Mouse (Mus musculus): Measurements from ENCODE around the gene Lmntd1.

Lmntd1 gene

DNA sequence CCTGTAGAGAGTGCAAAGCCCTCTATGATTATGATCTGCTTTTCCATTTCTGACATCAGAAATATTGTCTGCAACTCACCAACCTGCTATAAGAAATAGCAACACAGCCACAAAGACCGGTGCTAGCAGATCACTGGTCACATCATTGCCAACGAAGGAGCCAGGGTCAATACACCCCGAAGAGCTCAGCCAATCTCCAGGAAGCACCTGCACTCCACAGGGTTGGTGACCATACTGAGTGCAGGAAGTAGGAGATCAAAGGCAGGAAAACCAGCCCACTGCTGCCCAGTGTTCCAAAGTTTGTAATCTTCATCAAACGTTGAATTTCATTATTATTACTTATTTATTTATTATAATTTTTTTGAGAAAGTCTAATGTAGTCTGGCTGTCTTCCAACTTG is 9.5 kb downstream of the Lmntd1 start:
- DNase-seq (ENCODE audit: low spot score in 2 of 2): no peak

DNA sequence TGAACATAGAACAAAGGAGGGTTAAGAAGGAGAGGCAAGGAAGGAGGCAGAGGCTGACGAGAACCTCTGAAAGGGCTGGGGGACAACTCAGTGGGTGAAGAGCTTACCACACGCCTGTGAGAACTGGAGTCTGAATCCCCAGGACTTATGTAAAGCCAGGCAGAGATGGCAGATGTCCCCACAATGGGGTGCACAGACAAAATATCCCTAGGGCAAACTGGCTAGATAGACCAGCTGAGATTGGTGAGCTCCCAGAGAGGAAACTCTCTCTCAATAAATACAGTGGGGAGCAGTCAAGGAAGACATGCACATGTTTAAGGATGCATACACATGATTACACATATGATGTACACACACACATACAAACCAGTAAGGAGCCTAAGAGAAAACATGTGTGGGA is 10.0 kb downstream of the Lmntd1 start:
- DNase-seq (ENCODE audit: low spot score in 2 of 2): no peak

DNA sequence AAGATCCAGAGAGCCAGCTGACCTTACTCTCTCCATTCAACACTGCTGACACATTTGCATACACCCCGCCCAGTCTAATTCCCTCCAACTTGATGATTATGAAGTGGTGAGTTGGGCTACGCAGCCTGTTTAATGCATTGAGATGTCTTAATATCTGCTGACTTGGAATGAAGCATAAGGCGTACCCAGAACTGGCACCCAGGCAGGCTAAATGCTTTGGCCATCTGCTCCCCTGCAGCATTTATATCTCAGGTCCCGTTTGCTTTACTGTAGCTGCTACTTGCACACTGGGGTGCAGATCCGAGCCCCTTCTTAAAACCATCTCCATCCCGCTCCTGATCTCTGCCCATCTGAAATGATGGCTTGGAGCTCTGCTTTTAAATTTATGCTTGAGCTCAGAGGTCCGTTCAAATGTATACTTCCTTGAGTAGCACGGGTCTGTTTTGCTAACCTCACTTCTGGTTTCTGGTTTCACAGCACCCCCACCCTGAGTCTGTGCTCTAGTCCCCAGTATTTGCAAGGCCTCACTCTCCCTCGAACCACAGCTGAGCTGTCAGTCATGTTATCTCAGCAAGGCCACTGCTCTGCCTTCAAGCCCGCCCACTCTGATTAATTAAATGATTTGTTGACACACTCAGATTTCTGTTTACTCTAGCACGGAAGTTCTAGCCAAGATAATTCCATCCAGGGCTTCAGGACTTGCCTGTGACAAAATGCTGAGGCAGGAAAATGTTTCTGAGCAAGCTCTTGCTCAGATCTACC is 15.1 kb downstream of the Lmntd1 start:
- DNase-seq (ENCODE audit: low spot score in 2 of 2): no peak

DNA sequence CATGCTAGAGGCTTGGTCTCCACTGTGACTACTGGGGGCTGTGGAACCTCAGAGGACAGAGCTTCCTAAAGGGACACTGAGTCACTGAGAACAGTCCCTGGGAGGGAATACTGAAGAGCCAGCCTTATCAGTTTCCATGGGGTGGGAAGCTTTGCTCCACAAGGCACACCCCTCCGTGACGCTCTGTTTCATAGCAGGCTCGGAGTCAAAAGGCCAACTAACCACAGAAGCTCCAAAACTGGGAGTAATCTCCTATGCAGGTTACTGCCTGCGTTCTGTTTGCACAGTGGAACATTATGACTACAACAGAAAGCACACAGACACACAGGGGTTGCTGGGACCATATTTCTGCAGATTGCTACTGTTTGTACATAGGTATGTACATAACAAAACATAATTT is 18.2 kb downstream of the Lmntd1 start:
- DNase-seq (ENCODE audit: low spot score in 2 of 2): no peak

DNA sequence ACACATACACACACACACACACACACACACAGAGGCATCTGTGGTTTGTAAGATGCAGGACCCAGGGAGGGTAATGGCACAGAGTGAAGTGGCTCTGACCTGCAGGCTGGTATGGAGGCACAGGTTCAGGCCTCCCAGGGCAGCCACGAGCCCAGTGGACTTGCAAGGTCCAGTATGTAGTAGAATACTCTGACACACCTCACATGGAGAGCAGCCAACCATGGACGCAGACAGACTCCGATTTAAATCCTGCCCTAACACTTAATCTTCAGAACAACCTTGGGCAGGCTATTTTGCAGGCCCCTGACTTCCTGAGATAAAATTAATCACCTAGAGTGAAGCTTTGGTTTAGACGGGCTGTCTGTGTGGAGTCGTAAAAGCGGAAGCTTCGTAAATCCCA is 20.1 kb downstream of the Lmntd1 start:
- DNase-seq (ENCODE audit: low spot score in 2 of 2): no peak

DNA sequence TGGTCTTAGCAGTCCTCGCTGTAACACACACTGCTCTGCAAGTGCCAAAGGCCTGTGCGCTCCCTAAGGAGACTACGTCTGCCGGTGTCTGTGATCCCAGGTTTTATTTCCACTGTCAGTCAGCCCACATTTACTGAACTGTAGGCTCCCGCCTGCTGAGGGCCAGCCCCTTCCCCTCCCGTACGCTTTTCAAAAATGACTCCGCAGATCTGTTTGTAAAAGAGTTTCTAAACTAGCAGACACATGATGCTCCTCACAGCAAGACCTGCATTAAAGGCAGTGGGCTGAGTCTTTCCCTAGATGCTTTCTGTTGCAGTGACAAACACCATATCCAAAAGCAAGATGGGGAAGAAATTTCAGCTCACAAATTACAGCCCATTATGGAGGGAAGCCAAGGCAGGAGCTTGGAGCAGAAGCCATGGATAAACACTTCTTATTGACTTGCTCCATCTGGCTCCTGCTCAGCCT is 21.6 kb downstream of the Lmntd1 start:
- DNase-seq (ENCODE audit: low spot score in 2 of 2): no peak

DNA sequence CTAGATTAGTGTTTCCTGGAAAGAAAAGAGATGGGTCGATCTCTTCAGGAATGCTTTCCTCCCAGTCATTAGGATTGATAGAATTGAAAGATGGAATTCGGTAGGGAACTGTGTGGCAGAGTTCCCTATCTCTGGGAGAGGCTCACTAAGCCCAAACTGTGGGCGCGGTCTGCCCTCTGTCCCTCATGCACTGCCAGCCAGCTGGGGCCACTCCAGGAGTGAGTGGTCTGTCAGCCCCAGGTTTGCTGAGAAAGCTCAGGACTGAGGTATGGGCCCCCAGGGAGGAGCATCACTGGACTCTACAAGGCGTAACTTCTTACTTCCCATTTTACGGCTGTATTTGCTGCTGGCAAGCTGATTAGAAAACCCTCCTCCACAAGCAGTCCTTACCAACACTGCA is 22.1 kb downstream of the Lmntd1 start:
- DNase-seq (ENCODE audit: low spot score in 2 of 2): no peak

DNA sequence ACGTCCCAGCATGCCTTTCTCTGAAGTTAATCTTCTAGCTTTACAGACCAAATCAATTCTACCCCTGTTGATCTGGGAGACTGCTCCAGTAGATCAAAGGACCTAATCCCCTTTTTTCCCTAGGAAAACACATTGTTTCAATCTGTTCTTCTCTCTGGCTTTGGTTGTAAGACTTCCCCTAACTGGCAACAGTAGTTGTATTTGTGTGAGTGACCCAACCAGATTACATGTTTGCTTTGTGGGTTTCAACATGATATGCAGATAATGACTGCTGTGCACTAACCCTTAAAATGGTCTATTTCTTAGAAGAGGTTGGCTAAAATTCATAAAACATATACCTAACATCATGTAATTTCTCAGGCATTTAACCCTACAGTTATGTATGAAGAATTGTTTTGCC is 22.5 kb downstream of the Lmntd1 start:
- no peak for DNase-seq (ENCODE audit: low spot score in 2 of 2)

DNA sequence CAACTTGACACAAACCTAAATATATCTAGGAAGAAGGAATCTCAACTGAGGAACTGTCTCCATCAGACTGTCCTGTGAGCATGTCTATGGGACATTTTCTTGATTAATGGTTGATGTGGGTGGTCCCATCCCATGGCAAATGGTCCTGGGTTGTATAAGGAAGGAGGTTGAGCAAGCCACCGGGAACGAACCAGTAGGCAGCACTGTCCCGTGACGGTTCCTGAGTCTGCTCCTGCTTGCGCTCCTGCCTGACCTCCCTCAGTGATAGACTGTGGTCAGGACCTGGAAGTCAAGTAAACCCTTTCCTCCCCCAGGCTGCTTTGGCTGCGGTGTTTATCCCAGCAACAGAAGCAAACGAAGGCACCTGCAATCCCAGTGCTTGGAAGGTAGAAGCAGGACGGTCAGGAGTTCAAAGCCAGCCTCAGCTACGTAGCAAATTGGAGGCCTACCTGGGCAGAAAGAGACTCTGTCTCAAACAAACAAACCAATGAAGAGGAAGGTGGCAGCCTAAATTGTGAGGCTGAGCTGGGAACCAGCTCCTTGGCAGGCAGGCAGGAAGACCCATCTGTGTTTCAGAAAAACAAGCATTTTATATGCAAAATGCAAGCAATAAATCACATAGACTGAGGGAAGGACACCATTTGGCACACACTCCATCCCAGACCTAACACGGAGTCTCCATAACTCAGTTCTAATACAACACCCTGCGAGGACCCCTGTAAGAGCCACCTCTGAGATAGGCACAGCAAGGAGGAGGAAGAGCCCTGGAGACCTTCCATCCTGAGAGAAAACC is 23.4 kb downstream of the Lmntd1 start:
- no peak for DNase-seq (ENCODE audit: low spot score in 2 of 2)

DNA sequence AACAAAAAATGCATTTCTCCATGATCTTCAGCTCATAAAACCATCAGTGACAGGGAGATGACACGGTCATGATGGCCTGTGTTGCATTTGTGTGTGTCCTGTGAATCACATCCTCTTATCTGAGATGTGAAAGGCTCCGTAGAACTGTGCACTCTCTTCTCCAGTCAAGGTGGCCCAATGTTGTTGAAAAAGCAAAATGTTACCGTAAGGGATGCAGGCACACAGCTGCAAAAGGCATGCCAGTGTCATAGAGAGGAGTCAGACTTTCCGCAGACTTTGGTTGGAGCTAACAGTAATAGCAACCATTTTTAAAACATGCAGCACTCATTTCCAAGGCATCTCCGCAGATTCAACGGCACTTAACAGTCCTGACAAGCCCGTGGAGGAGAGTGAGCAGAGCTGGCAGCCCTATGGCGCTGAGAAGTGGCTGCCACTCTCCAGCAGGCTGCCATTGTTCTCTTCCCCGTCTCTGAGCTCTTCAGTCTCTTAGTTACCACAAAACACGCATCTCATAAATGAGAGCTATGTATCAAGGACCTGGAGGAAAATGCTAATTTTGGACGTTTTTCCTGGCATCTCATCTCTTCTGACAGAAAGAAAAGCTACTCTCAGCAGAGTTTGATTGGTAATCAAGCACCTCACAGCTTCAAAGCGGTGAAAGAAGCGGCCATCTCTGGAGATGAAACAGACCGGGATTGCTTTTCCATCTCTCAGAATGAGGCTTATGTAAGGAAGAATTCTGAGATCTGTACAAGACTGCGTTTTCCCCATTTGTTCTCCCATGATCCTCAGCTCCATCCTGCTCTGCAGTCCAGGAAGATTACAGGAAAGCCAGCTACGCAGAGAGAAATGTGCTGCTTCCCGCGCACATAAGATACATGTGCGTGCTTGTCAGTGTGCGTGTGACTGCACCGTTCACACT is 28.8 kb downstream of the Lmntd1 start:
- no peak for DNase-seq (ENCODE audit: low spot score in 2 of 2)

DNA sequence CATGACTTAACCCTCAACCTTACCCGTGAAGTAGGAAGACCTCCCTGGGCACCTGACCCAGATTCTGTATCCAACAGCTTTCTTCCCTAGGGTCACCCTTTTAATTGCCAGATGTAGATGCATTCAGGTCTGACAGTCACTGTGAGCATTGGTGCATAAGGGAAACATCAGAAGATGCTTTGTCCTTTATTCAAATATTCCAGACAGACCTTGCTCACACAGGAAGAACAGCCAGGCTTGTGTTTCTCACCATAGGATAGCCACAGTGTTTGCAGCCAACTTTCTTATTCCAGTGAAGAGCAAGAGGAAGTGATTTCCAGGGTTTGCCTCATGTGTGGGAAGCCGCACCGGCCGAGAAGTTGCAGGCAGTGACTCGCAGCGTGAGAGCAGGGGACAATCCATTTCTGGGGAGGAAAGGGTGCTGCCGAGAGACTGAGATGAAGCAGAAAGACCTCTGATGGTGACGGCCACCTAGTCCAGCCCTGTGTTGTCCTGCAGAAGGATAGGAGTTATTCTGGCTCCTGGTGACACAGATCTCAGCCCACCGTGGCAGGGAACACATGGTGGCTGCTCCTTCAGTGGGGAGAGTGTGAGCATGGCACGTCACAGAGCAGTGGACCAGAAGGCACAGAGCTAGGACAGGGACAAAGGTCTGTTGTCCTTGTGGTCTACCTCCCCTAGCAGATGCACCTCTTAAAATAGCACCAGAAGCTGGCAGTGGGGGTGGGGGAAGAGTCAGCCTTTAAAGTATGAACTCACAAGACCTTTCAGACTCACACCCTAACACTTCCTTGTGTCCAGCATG is 32.6 kb downstream of the Lmntd1 start:
- DNase-seq (ENCODE audit: low spot score in 2 of 2): no peak

DNA sequence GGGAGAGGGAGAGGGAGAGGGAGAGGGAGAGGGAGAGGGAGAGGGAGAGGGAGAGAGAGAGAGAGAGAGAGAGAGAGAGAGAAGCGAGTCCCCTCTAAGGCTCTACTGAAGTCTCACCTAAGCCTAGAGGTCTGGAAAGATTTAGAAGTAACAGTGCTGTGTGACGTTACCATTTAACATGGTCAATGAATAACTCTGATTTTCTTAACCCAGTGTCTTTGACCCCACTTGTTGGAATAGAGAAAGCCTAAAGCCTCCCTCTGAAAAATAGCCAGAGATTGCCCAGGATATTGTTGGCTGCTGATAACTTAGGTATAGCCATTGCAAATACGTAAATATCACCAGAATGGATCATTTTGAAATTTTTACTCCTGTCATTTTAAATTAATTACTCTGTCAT is 34.4 kb downstream of the Lmntd1 start:
- no peak for DNase-seq (ENCODE audit: low spot score in 2 of 2)

DNA sequence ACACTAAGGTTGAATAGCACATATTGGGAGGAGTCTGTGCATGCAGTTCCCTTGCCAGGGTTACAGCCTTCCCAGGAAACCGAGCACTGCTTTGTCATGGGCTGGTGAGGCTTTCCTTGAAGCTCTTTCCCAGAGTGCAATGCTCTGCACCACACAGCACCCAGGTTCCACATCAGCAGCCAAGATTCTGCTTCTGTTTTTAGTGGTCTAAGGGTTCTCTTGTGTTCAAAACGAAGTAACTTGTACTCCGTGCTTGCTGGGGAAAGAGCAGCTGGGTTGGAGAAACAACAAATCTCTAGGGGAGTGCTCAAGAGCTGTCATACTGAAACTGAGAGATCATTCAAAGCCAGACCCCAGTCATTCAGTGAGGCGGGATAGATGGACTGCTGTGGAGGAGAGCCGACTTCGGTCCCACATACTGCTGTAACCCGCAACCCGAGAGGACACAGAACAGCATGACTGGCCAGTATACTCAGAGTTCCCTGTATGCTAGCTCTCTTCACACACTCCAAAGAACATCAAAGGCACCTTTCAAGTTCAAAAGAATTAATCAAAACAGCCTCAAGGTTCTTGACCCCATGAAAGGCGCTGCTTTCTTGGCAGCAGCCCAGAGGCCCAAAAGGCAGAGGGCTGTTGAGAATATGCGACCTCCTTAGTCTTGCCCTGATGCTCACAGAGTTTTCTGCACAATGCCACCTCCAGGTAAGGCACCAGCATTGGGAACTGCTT is 35.5 kb downstream of the Lmntd1 start:
- DNase-seq (ENCODE audit: low spot score in 2 of 2): no peak

DNA sequence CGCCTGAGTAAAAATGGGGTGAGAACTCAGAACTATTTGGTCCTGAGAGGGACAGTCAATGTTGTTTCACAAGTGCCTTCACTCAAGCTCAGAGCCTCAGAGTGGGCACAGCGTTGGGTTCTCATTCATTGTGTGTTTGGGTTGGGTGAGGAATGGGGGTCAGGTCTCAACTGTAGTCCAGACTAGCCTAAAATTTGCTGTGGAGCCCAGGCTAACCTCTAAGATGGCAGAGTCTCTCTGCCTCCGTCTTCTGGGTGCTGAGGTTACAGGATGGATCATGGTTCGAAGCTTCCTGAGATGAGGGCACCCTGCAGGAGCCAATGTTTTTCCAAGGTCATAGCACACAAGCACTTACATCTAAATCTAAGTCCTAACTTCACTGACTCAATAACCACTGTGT is 37.4 kb downstream of the Lmntd1 start:
- no peak for DNase-seq (ENCODE audit: low spot score in 2 of 2)

DNA sequence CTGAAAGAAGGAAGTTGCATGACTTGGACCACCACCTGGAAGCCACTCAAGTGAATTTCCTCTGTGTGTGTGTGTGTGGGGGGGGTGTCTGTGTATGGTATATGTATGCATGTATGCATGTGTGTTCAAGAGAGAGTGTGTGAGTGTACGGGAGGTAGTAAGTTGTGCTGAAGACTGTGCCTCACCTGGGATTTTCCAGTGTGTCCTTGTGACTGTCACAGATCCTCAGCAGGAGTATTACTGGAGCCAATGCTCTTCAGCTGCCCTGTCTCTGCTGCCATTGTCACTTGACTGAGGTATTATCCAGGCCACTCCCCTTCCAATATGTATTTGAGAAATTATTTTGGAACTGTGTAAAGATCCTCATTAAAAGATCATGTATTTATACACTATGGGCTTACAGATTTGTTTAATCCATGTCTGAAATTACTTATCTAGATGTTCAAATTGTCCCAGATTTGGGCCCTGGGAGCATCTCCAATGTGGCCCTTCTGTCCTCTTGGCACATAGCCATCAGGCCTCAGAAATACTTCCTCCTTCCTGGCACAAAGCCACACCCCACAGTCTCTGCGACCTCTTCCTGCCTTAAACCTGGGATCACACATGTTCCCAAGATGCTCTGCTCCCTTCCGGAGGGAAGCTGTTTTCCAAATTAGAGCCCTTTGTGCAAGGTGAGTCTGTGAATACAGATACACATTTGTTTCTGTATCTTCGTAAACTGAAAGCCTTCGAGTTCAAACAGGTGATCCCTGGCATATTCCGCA is 40.7 kb downstream of the Lmntd1 start:
- DNase-seq (ENCODE audit: low spot score in 2 of 2): no peak

DNA sequence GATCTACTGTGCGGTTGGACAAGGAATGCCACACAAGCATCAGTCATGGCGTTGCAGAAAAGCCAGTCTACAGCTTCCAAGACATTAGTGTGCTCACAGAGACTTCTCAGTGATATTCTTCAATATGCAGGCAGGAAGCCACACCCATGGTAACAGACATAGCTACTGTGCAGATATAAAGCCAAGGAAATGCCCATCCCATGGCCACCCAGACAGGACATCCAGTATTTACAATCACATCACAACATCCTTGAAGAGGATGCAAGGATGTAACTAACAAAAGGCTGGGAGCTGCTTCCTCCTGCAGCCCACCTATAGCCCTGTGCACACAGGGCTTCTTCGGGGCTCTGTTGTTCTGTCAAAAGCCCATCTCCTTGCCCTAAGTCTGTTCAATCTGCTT is 45.4 kb downstream of the Lmntd1 start:
- no peak for DNase-seq (ENCODE audit: low spot score in 2 of 2)

DNA sequence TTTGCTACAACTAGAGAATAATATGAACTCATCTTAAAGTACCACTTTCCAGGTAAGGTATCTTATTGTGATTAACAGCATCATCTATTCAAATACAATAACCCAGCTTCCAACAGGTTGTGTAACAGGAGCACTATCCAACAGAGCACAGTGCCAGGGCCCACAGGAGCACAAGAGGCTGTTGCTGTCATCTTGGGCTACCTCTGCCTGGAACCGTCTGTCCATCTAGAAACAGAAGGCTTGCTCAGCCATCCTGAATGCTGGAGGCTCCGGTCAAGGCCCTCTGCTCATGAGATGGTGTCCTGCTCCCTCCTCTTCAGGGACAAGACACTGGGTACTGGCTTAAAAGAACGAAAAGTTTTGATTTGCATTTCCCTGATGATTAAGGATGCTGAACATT is 46.3 kb downstream of the Lmntd1 start:
- no peak for DNase-seq (ENCODE audit: low spot score in 2 of 2)

DNA sequence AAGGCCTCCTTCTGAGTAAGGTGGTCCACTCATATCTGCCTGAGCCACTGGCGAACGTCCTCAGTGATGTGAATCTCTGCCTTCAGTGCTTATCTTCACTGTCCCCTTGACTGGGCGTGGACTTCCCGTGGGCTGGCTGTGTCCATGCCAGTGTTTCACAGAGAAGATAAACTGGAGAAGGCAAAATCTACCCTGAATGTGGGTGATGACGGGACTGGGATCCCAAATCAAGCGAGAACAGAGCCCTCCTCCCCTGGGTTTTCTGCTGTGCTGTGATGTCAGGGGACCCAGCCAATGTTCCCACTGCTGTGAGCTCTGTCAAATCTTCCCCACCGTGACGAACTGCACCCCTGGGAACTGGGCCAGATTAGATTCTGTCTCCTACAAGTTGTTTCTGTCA is 46.8 kb downstream of the Lmntd1 start:
- DNase-seq (ENCODE audit: low spot score in 2 of 2): no peak

DNA sequence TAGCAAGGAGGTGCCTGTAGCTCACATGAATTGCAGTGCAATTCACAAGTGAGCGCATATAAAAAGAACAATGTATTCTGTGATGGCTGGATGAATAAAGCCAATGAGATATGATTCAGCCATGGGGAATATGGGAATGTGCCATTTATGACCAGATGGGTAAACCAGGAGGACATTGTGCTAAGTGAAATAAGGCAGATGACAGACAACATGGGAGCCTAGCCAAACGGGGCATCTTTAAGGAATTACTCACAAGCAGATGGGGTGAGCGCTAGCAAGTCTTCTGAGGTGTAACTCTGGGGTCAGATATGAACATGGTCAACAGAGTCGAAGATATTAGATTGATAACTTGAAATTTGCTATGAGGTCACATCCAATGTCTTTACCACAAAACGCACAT is 48.5 kb downstream of the Lmntd1 start:
- no peak for DNase-seq (ENCODE audit: low spot score in 2 of 2)

DNA sequence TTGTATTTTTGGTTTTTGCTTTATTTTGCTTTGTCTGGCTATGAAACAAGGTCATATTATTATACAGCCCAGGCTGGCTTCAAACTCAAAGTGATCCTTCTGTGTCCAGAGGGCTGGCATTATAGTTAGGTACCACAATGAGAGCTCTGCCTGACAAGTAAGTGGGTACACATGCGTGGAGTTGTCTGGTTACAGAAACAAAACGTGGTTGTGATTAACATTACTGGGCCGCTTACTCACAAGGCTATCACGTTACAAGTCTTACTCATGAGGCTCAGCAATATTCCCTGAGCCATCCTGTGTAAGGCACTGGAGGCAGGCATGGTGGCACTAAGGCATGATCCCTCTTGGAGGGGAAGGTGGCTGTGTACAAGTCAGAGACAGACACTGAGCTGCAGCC is 49.4 kb downstream of the Lmntd1 start:
- no peak for DNase-seq (ENCODE audit: low spot score in 2 of 2)

All from frontal cortex, postnatal 25 days (tissue).